Mouse (Mus musculus) liver, embryonic 14.5 days (tissue): ENCODE data around the gene Itga11.
"Not testable (repeated sequence)": the region's sequence is repeated elsewhere in the genome, so short reads cannot be mapped to it uniquely, and the experiment has no call there.

Experiments
- CTCF ChIP-seq: IDR thresholded peaks from 2 replicates; pipeline ENCODE4 v1.5.1; 2016; ENCODE audit warnings: antibody characterized with exemption, low read depth, control low read depth
- EP300 ChIP-seq: IDR thresholded peaks from 2 replicates; pipeline ENCODE4 v1.6.1; 2016; ENCODE audit warnings: antibody characterized with exemption, low read depth

DNA sequence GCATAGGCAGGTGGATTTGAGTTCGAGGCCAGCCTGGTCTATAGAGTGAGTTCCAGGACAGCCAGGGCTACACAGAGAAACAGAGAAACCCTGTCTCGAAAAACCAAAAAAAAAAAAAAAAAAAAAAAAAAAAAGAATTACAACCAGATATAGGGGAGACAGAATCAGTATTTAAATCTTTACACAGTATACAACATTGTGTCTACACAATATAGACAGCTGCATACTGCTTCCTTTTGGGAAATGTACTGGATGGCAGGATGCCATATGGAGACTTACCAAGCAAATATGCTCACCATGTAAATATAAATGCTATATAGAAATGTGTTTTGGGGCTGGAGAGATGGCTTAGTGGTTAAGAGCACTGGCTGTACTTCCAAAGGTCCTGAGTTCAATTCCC is 121.6 kb downstream of the Itga11 start:
- not testable (repeated sequence) for TF ChIP-seq CTCF, EP300
